15 mouse cellular contexts compared by ENCODE assay signal in the genomic region with DNA sequence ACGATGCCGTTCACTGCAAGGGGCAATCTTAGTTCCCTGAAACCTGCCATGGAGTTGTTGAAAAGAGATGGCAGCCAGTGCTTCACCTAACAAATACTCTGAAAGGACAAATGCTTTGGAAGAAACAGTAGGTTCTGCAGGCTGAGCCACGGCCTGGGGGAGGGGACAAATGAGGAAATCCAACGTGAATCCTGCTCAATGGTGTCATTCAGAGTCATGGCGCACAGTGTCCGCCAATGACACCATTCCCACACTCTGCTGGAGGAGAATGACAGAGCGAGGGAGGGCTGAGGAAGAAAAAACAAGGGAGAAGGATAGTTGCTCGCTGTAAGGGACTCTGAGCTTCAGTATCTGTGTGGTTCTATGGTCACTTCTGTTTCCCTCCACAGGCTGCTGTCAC.
DNase-seq lines count a peak whose midpoint lies in the region; ATAC-seq and TF ChIP-seq lines count a peak whose summit lies in the region.
"Had no signal": no experiment of that assay in that cellular context is flagged by ENCODE, and none has a peak within 500 bp of the region (broad histone marks: within the 10 kb centered on the region; RNA-seq: fewer than 3 reads in every experiment).

No protein-coding gene starts in this region.

- 0 out of 2 replicates have a peak, but pooled peaks cover 9% of the 10 kb centered on the region for H3K36me3 ChIP-seq in kidney, postnatal 0 days (ENCODE audit: insufficient read depth, low read length)

- no peaks in the 10 kb centered on the region for H3K27me3 ChIP-seq in kidney, postnatal 0 days (ENCODE audit: insufficient read depth, low read length)
- H3K27me3 ChIP-seq: embryonic facial prominence, embryonic 15.5 days; intestine, embryonic 15.5 days; limb, embryonic 13.5 days had no signal

- ATAC-seq in frontal cortex, adult (ENCODE audit: low TSS enrichment) = peak; percentile 42
- ATAC-seq in kidney, postnatal 0 days (replicated peaks; ENCODE audit: low FRiP score, low read depth) = no peak
- ATAC-seq: intestine, embryonic 15.5 days had no signal

- WGBS in kidney, postnatal 0 days = 72% methylated on average over 8 of the region's 8 CpGs

- H3K4me2 ChIP-seq in kidney, postnatal 0 days (ENCODE audit: low read length) = no peak overlapping the region
- H3K4me2 ChIP-seq: embryonic facial prominence, embryonic 15.5 days; intestine, embryonic 15.5 days; limb, embryonic 13.5 days had no signal

- no peak for TF ChIP-seq POLR2A in bone marrow macrophage, adult 2 months (IDR thresholded peaks at IDR 0.05; ENCODE audit: borderline replicate concordance, low read depth, low read length)

- peak overlapping the region; percentile 2; the same call in 1 of the 2 replicates for H3K27ac ChIP-seq in kidney, postnatal 0 days
- H3K27ac ChIP-seq in bone marrow macrophage, adult 2 months (ENCODE audit: insufficient read depth, low read depth, low read length) = peak overlapping the region; percentile 33
- H3K27ac ChIP-seq: embryonic facial prominence, embryonic 15.5 days; intestine, embryonic 15.5 days; left cerebral cortex, adult 2 months; limb, embryonic 13.5 days had no signal

- H3K4me3 ChIP-seq in kidney, postnatal 0 days (replicated peaks; ENCODE audit: low read depth, low read length) = no peak overlapping the region
- no peak overlapping the region for H3K4me3 ChIP-seq in bone marrow macrophage, adult 2 months (ENCODE audit: insufficient read depth, low read length)
- H3K4me3 ChIP-seq: embryonic facial prominence, embryonic 15.5 days; intestine, embryonic 15.5 days; left cerebral cortex, adult 2 months; limb, embryonic 13.5 days had no signal

- no peaks in the 10 kb centered on the region for H3K9me3 ChIP-seq in kidney, postnatal 0 days (replicated peaks; ENCODE audit: low read length)
- H3K9me3 ChIP-seq: embryonic facial prominence, embryonic 15.5 days; intestine, embryonic 15.5 days; limb, embryonic 13.5 days had no signal

- no peak for TF ChIP-seq CTCF in kidney, postnatal 0 days (IDR thresholded peaks at IDR 0.05; ENCODE audit: low read depth)
- no peak for TF ChIP-seq CTCF in bone marrow macrophage, adult 2 months (IDR thresholded peaks at IDR 0.05; ENCODE audit: low read depth, low read length)

- no peak for DNase-seq in frontal cortex, adult 2 months (ENCODE audit: extremely low spot score in 1 of 2, low spot score in 1 of 2)
- no peak for DNase-seq in kidney, postnatal 0 days (ENCODE audit: low spot score)
- DNase-seq in kidney, postnatal 25 days = no peak
- peak; percentile 60 for DNase-seq in Muller cell, postnatal 12 days (ENCODE audit: inconsistent ontology term)
- no peak for DNase-seq in gastrocnemius, postnatal 25 days
- DNase-seq: cerebellum, adult 11 months; heart, postnatal 14 days; lung, adult 18-20 months; thymus, postnatal 25 days had no signal

- H3K4me1 ChIP-seq in kidney, postnatal 0 days (replicated peaks; ENCODE audit: insufficient read depth, low read length) = peaks cover 32% of the 10 kb centered on the region
- peaks cover 70% of the 10 kb centered on the region for H3K4me1 ChIP-seq in bone marrow macrophage, adult 2 months (ENCODE audit: control insufficient read depth, insufficient read depth, low read length)

- no peak overlapping the region for H3K9ac ChIP-seq in kidney, postnatal 0 days (ENCODE audit: low read depth, low read length)
- H3K9ac ChIP-seq: embryonic facial prominence, embryonic 15.5 days; intestine, embryonic 15.5 days; limb, embryonic 13.5 days had no signal
